Mouse (Mus musculus) T-helper 17 cell (primary cell): ENCODE results near the gene Agl.
"Not testable (repeated sequence)": the region's sequence is repeated elsewhere in the genome, so short reads cannot be mapped to it uniquely, and the experiment has no call there.

Source experiments
- in situ Hi-C, 2 experiments: fragments of 300-600 bp; cut with MboI, MseI; formaldehyde crosslinking; loops; 1 replicate in 1 of 2; 2 replicates in 1 of 2; pipeline ENCODE4 v1.15.1; 2025; ENCODE audit warnings: high pct_unique_total_duplicates in 2 of 2

Agl gene

DNA sequence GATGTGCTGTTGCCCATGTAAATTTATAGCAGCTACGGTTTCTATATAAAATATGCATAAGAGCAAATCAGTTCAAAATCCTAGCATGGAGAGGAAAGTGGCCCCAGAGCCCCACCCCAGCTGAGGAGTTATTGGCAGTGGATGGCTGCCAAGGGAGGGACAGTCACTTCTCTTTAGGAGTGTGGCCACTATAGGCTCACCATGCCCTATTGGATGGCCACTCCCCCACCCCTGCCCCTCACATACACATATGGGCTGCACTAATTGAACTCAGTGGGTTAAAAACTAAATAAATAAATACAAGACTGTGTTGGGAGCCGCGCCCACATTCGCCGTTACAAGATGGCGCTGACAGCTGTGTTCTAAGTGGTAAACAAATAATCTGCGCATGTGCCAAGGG lies 9.3 kb upstream of the Agl start:
- in situ Hi-C loops: no loop called here

DNA sequence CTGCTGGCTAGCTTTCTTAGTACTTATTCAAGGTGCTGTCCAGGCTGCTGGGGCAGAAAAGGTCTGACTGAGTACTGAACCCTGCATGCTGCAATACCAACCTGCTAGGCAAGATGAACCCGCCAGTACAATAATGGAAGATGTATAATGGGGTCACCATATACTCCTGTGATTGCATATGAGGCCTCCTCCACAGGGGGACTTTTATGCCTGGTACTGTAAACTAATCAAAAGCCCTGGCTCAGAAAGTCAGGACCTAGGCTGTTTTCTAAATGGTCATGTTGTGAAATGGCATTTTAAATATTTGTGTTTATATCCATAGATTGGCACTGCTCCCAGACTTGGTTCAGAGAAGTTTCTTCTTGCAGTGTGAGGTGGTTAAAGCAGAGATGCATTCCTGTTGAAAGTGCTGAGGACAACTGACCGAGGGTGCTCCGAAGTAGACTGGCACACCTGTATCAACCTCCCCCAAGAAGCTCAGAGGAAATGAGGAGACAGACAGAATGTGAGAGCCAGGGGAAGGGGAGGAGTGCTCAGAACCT lies 8.8 kb upstream of the Agl start:
- in situ Hi-C loops: no loop called here

DNA sequence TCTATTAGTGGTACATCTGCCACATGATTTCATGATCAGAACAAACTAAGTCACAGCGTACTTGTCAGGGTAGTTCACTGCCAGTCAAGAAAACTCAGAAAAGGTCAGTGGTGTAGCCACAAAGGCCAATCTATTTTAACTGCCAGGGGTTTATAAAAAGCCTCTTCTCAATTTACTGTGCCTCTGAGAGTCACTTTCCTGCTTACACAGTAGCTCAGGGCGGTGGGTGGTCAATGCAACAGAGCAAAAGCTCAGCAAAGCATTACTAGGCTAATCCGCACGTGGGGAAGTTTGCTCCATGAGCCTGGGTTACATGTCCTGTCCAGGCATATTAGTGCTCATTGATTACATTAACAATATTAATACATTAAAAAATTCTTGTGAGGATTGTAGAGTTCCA lies 8.0 kb upstream of the Agl start:
- in situ Hi-C loops: no loop called here

DNA sequence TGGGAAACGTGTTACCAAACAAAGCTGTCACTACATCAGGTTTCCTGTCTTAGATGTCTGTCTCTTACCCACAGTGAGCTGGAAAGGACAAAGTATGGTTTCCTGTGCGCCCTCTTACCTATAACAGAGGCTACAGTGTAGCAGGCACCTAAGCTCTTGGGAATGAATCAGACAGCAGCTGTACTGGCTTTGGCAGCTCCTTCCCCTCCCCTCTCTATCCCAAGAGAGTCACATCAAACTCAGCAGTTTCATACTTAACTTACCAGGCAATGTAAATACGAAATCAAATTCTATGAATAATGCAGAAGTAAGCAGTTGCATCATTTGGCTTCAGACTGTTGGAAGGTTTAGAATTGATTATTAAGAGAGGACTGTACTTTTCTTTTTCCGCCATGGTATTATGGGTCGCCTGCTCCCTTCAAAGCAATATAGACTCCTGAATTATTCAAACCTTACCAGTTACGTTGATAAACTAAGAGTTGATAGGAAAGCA lies 7.4 kb upstream of the Agl start:
- in situ Hi-C loops: no loop called here

DNA sequence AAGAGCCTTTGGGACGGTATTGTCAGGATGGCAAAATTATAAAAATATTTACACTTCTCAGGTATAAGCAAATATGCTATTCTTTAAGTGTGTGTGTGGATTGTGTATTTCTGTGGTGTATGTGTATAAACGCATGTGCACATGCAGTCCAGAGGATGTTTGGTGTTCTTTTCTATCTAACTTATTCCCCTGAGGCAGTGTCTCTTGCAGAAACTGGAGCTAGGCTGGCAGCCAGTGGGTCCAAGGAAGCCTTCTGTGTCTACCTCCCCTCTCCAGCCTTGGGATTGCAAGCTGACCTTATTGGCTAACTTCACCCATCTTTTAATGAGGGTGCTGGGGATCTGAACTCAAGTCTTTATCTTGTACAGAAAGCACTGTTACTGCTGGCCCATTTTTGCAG lies 5.0 kb upstream of the Agl start:
- in situ Hi-C loops: no loop called here

DNA sequence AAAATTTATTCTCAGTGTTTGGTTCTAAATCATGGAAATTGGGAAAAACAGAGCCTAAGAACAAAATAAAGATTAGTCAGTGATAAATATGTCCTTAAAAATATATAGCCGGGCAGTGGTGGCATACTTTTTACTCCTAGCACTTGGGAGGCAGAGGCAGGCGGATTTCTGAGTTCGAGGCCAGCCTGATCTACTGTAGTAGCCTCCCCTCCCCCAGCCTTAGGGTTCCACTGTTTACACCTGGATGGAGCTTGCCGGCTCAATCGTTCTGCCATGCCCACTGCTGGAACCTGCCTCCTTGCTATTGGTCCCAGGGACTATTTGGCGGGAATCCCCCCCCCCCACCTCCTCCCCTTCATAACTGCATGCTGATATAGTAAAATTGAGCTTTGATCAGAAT lies 2.4 kb upstream of the Agl start:
- in situ Hi-C loops: not testable (repeated sequence)

DNA sequence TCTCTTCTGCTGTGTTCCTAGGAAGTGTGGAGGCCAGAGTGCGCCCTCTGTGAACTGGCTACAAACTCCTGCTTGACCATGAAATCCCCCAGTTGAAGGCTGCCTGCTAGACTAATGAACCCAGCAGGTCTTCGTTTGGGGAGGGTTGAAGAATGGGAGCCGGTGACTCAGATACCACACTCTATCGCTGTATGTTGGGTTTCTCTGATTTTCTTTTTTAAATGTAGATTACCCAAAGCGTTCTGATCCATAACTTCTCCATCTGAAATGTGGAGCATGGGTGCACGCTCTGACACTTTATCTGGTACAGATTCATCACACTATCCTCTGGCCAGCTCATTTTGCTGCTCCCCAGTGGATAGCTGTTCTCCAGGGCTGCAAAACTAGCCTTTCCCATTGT lies 1.3 kb upstream of the Agl start:
- in situ Hi-C loops: no loop called here

DNA sequence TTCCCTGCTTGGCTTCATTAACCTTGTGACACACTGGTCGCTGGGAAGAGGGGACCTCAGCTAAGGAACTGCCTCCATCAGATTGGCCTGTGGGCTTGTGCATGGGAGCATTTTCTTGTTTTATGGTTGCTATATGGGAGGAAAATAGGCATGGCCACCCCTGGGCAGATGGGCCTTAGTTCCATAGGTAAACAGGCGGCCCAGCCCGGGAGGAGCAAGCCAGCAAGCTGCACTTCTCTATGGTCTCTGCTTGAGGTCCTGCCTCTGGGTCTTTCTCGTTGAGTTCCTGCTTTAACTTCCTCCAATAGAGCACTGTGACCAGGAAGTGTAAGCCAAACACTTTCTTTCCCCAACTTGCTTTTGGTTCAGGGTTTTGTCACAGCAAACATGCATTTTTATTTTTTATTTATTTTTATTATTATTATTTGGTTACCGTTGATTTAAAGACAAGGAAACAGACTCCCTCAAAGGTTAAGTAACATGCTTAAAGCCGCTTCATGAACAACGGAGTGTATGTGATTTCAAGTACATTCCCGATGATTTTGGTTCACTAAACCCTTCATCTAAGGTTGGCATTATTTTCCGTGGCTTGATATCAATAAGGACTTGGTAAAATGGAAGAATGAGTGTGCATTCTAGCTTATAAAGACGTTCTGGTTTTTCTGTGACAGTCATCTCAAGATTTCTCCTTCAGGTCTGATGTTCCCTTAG lies 696 bp upstream of the Agl start:
- in situ Hi-C loops: no loop called here

DNA sequence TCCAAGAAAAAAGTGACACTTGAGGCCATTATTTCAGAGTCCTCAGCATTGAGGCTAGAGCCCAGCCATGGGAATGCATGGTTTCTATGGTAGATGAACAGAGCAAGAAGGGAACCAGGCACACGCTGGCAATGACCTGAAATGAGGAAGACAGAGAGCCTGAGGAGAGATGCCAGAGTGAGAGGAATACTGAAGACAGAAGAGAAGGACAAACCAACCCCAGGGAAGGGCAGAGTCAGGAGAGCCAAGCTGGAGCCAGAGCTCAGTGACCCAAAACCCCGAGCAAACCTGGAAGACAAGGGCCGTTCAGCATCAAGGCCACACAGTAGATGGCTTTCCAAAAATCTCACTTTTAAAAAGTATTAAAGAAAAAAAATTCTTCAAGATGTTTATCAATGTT lies 2.1 kb downstream of the Agl start:
- in situ Hi-C loops: no loop called here

DNA sequence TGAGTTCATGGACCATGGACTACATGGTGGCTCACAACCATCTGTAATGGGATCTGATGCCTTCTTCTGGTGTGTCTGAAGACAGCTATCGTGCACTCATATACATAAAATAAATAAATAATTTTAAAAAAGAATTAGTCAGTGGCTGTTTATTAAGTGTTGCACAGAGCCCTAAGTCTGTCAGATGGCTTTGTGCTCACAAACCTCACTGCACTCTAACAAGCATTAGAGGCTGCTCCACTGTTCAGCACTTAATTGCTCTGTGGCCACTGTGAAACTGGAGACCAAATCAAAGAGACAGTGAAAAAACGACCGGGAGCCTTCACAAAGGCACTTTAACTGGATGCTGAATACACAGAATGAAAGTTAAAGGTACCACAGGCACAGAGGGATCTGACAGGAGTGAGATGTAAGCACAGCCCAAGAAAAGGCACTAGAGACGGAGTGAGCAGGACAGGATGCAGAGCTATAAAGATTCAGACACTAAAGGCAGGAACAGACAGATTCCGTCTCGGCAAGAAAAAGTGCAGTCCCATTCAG lies 3.1 kb downstream of the Agl start:
- in situ Hi-C loops: no loop called here

DNA sequence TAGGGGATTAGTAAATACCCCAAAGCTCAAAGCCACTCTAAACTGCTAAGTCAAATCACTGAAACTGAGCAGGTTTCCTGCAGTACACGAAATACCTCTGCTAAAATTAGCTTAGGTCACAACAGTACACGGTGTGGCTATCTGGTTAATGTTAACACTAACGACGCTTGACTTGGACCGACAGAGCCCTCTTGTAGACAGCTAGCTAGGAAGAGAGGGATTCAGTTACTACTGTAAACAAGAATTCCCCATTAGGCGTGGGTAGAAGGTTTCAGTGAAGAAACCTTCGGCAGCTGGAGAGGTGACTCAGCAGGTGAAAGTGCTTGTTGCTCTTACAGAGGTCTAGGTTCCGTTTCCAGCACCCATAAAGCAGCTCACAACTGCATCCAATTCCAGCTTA lies 6.2 kb downstream of the Agl start:
- in situ Hi-C loops: no loop called here

DNA sequence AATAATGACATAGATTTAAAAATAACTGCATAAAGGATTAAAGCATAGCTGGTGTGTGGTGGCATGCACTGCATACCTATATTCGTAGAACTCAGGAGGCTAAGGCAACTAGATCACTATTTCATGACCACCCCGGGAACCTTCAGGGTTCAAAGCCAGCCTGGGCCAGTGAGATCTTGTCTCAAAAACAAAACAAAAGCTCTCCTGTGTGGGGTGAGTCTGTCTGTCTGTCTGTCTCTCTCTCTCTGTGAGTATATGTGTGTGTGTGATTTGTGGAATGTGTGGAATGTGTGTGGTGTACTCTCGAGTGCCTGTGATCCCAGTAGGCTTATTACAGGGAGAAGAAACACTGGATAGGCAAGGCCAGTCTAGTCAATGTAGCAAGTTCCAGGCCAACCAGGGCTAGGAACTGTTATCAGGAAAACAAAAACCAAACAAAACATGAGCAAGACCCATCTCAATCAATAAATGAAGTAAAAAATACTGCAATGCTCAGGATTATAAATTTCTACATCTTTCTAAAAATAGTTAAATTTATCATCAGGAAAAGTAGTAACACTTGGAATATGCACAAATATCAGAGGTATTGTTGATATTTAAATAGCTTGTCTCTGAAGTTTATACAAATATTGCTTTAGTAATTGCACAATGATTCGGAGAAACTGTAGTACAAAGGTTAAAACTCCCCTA lies 9.0 kb downstream of the Agl start:
- in situ Hi-C loops: loop anchor here in 1 of 2 experiments (25.0 kb wide), 1 partner anchor 1637 kb away; no protein-coding TSS in a partner anchor

DNA sequence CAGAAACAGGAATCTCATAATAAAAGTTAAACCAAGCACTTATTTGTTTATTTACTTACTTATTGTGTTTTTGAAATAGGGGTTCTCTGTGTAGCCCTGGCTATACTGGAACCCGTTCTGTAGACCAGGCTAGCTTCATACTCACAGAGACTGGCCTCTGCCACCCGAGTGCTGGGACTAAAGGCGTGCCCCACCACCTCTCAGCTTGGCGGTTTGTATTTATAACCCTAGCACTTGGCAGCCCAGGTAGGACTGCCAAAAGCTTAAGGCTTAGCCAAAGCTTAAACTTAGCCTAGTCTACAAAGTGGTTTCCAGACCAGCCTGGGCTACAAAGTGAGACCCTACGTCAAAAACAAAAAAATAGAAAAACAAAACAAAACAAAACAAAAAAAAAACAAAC lies 19.1 kb downstream of the Agl start:
- in situ Hi-C loops: loop anchor here in 1 of 2 experiments (25.0 kb wide), 1 partner anchor 1627 kb away; no protein-coding TSS in a partner anchor

DNA sequence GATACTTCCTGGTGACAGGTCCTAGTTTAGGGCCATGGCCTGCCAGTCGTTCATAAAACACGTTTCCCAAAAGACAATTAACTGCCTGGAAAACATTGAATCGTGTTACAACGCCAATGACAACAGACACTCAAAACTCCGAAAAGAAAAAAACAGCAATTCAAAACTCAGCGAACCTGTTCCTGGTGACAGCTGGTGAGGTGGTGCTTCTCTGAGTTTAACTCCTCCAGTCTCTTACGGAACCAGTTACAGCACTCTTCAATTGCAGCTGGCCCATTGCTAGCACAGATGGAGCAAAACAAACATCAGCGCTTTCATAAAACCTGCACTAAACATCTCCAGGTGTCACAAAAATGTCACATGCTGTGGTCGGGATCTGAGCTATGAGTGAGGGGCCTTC lies 21.4 kb downstream of the Agl start:
- in situ Hi-C loops: loop anchor here in 1 of 2 experiments (25.0 kb wide), 1 partner anchor 1624 kb away; no protein-coding TSS in a partner anchor

DNA sequence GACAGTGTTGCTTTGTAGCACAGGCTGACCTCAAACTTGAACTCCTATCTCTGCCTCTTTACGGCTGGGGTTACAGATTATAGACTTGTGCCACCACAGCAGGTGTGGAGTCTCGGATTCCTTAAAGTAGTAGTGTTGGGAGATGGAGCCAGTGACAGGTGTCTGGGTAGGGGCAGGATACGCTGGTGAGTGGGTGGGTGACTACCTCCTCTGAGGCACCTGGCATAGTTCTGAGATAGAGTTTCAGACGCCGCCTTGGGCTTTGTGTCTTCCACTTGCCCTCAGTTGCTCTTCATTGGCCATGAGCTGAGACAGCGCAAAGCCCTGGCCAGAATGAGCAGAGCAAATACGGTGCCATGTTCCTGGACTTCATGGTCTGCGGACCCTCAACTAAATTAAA lies 22.1 kb downstream of the Agl start:
- in situ Hi-C loops: loop anchor here in 1 of 2 experiments (25.0 kb wide), 1 partner anchor 1624 kb away; no protein-coding TSS in a partner anchor

DNA sequence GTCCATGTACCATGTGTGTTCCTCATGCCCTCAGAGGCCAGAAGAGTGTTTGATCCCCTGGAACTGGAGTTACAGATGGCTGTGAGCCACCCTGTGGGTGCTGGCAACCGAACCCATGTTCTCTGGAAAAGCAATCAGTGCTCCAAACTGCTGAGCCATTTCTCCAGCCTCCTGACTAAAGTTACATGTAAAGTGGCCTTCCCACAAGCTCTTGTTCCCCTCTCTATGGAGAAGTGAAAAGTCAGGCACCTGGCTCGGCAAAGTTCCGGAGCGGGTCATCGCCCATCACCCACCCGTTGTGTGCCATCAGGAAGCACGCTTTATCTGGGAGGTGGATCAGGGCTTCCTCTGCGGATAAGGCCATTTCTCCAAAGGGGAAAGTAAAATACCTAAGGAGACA lies 23.2 kb downstream of the Agl start:
- in situ Hi-C loops: loop anchor here in 1 of 2 experiments (25.0 kb wide), 1 partner anchor 1623 kb away; no protein-coding TSS in a partner anchor

DNA sequence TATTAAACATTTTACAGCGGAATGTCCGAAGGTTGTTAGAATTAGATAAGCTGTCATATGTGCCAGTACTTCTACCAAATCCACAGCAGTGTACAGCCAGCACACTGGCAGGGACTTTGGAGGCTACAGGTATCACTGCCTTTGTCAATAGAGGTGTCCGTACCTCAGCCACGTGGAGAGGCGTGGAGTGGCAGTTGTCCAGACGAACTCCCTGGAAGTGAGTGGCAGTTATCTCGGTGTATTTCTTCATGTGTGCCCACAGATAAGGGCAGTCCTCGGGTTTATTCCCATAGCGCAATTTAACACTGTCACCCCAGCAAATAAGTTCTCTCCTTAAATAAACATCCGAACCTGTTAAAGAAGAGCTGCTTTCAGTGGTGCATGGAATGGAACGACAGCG lies 23.7 kb downstream of the Agl start:
- in situ Hi-C loops: loop anchor here in 1 of 2 experiments (25.0 kb wide), 1 partner anchor 1622 kb away; no protein-coding TSS in a partner anchor

DNA sequence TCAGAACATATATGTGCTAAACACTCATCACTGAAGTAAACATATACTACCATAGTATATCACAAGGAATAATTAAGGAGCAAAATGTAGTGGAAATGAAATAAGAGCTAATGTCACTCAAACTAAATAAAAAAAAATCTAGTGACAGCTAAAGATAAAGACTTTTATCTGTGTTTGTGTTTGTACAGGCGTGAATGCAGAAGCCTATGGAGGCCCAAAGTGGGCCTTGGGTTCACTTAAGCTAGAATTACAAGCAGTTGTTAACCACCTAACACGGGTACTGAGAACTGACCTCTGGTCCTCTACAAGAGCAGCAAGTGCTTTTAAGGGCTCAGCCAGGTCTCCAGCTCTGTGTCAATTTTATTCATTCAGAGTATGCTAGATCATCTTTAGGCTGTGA lies 31.0 kb downstream of the Agl start:
- in situ Hi-C loops: loop anchor here in 1 of 2 experiments (10.0 to 25.0 kb wide), 2 partner anchors 58 to 1615 kb away; no protein-coding TSS in a partner anchor

DNA sequence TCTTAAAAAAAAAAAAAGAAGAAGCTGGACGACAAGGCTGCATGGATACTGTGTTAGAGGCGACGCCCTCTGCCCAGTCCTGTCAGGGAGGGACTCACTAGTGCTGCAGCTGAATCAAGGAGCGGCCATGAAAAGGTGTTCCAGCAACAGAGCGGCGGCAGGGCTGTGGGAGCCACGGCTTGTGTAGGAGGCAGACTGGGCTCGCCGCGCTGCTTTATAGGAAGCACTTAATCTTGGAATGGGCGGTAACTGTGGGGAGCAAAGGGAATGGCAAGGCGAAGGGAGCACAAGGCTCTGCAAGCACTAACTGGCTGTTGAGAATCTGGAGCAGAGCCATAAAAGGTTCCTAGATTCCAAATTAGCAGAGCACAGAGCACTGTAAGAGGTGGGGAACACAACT lies 34.1 kb downstream of the Agl start:
- in situ Hi-C loops: loop anchor here in 1 of 2 experiments (10.0 kb wide), 1 partner anchor 61 kb away; no protein-coding TSS in a partner anchor

DNA sequence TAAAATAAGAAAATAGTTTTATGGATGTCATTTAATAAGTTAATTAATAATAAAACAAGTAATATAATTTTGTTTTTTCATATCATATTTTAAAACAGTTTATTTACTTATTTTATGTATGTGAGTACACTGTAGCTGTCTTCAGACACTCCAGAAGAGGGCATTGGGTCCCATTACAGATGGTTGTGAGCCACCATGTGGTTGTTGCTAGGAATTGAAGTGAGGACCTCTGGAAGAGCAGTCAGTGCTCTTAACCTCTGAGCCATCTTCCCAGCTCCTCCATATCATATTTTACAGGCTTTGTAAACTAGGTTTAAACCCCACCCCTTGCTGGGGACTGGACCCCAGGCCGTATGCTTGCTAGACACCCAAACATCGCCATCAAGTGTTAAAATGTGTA lies 36.4 kb downstream of the Agl start:
- in situ Hi-C loops: loop anchor here in 1 of 2 experiments (10.0 kb wide), 1 partner anchor 63 kb away; no protein-coding TSS in a partner anchor

DNA sequence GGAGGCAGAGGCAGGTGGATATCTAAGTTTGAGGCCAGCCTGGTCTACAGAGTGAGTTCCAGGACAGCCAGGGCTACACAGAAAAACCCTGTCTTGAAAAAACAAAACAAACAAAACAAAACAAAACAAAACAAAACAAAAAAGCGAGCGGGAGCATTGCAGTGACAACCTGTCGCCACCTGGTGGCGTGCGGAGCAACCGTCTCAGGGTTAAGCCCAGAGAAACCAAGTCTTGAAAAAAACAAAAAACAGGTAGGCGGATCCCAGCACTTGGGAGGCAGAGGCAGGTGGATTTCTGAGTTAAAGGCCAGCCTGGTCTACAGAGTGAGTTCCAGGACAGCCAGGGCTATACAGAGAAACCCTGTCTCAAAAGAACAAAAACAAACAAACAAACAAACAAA lies 41.0 kb downstream of the Agl start:
- in situ Hi-C loops: loop anchor here in 1 of 2 experiments (5.0 kb wide), 1 partner anchor 70 kb away; no protein-coding TSS in a partner anchor

DNA sequence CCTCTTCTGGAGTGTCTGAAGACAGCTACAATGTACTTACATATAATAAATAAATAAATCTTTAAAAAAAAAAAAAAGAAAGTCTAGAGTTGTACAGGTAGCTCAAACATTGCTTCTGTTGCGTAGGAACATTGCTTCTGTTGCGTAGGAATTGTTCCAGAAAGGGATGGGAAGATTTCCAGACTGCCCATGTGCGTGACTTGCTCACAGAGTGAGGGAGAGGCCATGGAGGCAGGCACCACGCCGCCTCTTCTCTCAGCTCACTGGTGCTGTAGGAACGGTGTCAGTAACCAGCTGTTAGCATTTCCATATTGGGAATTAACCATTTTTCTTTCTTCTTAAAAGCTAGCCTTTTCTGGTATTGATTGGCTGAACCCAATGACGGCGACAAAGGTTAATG lies 55.1 kb downstream of the Agl start:
- in situ Hi-C loops: loop anchor here in 1 of 2 experiments (5.0 kb wide), 1 partner anchor 84 kb away; no protein-coding TSS in a partner anchor
